Mouse (Mus musculus) retina, adult 2 months (tissue): Measurements from ENCODE around the gene Gm10801.
"Not testable (repeated sequence)": the region's sequence is repeated elsewhere in the genome, so short reads cannot be mapped to it uniquely, and the experiment has no call there.

Experiments used
- DNase-seq: peaks from one replicate; pipeline ENCODE4 v3.0.0-alpha.2; 2012; ENCODE audit warnings: low read depth, low spot score

Gm10801 gene

DNA sequence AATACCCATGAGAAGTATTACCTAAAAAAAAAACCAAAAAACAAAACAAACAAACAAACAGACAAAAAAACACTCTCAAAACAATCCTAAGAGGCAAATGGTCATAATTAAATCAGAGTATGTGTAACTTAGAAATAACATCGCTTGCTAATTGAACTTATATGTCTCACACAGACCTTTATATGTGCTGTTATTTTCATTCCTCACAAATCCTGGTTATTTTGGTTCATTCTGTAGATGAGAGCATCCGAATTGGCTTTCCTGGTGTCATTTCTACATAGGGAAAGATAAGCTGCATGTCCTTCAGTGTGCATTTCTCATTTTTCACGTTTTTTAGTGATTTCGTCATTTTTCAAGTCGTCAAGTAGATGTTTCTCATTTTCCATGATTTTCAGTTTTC is at the start of gene Gm10801:
TSS of gene Gm10801 (plus strand) at position 301 of the 400 bp plus-strand sequence.
- not testable (repeated sequence) for DNase-seq

GRCm38 (mm10) chr2:98667201-98667600 is 5.2 kb downstream of the Gm10801 start, which contains the start of gene Gm10800:
TSS of gene Gm10800 (minus strand) at chr2:98667301.
- DNase-seq, result not testable (repeated sequence)

- DNase-seq, result no peak
Observed at GRCm38 (mm10) chr2:98697533-98697932, 35.5 kb downstream of the Gm10801 start.
